Mouse (Mus musculus): ENCODE measurements around the gene Spns1. TPM values are rescaled to one million over a fixed set of nuclear protein-coding genes. Genes with fewer than 3 reads are reported as not detected.

Spns1 gene
- total RNA-seq, 2 experiments from 2014 or later, result 31.6 to 33.9 TPM

- no peak for DNase-seq (ENCODE audit: low spot score in 2 of 2)
These were observed 2.7 kb downstream of the Spns1 start for GRCm38 (mm10) chr7:126374526-126374925.

- DNase-seq (ENCODE audit: low spot score in 2 of 2), result no peak
These were observed 4.2 kb downstream of the Spns1 start for GRCm38 (mm10) chr7:126373007-126373406.

GRCm38 (mm10) chr7:126369393-126369792 lies 7.9 kb downstream of the Spns1 start, which contains the start of gene Lat:
Lat (minus strand) TSS chr7:126369570.
- DNase-seq (ENCODE audit: low spot score in 2 of 2), result no peak

GRCm38 (mm10) chr7:126368367-126368766 lies 8.9 kb downstream of the Spns1 start:
- DNase-seq (ENCODE audit: low spot score in 2 of 2), result no peak

- no peak for DNase-seq (ENCODE audit: low spot score in 2 of 2)
These were observed 9.6 kb downstream of the Spns1 start for GRCm38 (mm10) chr7:126367636-126368035.

- DNase-seq (ENCODE audit: low spot score in 2 of 2), result no peak
These were observed 14.2 kb downstream of the Spns1 start for GRCm38 (mm10) chr7:126363038-126363437.

GRCm38 (mm10) chr7:126359049-126359448 lies 18.2 kb downstream of the Spns1 start:
- DNase-seq (ENCODE audit: low spot score in 2 of 2), result no peak

- DNase-seq (ENCODE audit: low spot score in 2 of 2), result no peak
These were observed 18.8 kb downstream of the Spns1 start for GRCm38 (mm10) chr7:126358413-126358812.

- DNase-seq (ENCODE audit: low spot score in 2 of 2), result no peak
These were observed 19.4 kb downstream of the Spns1 start for GRCm38 (mm10) chr7:126357838-126358237.

- DNase-seq (ENCODE audit: low spot score in 2 of 2), result no peak
These were observed 20.3 kb downstream of the Spns1 start for GRCm38 (mm10) chr7:126356793-126357591.

- no peak for DNase-seq (ENCODE audit: low spot score in 2 of 2)
These were observed 21.2 kb downstream of the Spns1 start for GRCm38 (mm10) chr7:126355847-126356597.

- DNase-seq (ENCODE audit: low spot score in 2 of 2), result no peak
These were observed 22.3 kb downstream of the Spns1 start for GRCm38 (mm10) chr7:126354738-126355614.

GRCm38 (mm10) chr7:126353994-126354365 lies 23.3 kb downstream of the Spns1 start:
- DNase-seq (ENCODE audit: low spot score in 2 of 2), result no peak

GRCm38 (mm10) chr7:126353251-126353993 lies 23.8 kb downstream of the Spns1 start:
- DNase-seq (ENCODE audit: low spot score in 2 of 2), result no peak

- no peak for DNase-seq (ENCODE audit: low spot score in 2 of 2)
These were observed 25.8 kb downstream of the Spns1 start for GRCm38 (mm10) chr7:126351419-126351951.

- DNase-seq (ENCODE audit: low spot score in 2 of 2), result no peak
These were observed 26.4 kb downstream of the Spns1 start for GRCm38 (mm10) chr7:126350748-126351418.

- no peak for DNase-seq (ENCODE audit: low spot score in 2 of 2)
These were observed 29.0 kb downstream of the Spns1 start for GRCm38 (mm10) chr7:126348293-126348692.

- DNase-seq (ENCODE audit: low spot score in 2 of 2), result no peak
These were observed 30.2 kb downstream of the Spns1 start for GRCm38 (mm10) chr7:126347098-126347497.

- no peak for DNase-seq (ENCODE audit: low spot score in 2 of 2)
These were observed 31.3 kb downstream of the Spns1 start for GRCm38 (mm10) chr7:126345969-126346368.

GRCm38 (mm10) chr7:126345557-126345956 lies 31.7 kb downstream of the Spns1 start:
- DNase-seq (ENCODE audit: low spot score in 2 of 2), result no peak

Measured in gastrocnemius, postnatal 4 days (tissue).